Mouse (Mus musculus) cerebellum, adult 9-11 months (tissue): ENCODE results near the gene Fig4.

Source experiments
- DNase-seq: peaks from one replicate; pipeline ENCODE4 v3.0.0; 2022

Gene Fig4

GRCm38 (mm10) chr10:41260243-41261006, 42.6 kb downstream of the Fig4 start:
- no peak for DNase-seq

GRCm38 (mm10) chr10:41250749-41251065, 52.4 kb downstream of the Fig4 start:
- no peak for DNase-seq

GRCm38 (mm10) chr10:41250045-41250748, 52.9 kb downstream of the Fig4 start:
- no peak for DNase-seq

GRCm38 (mm10) chr10:41249006-41249659, 53.9 kb downstream of the Fig4 start:
- DNase-seq: no peak

GRCm38 (mm10) chr10:41247800-41248473, 55.1 kb downstream of the Fig4 start:
- DNase-seq: no peak

- no peak for DNase-seq
These were observed 56.9 kb downstream of the Fig4 start for GRCm38 (mm10) chr10:41246111-41246510.

GRCm38 (mm10) chr10:41245477-41245876, 57.6 kb downstream of the Fig4 start:
- DNase-seq: no peak

GRCm38 (mm10) chr10:41245028-41245427, 58.0 kb downstream of the Fig4 start:
- DNase-seq: no peak

GRCm38 (mm10) chr10:41243930-41244329, 59.1 kb downstream of the Fig4 start:
- no peak for DNase-seq

GRCm38 (mm10) chr10:41241558-41242242, 61.4 kb downstream of the Fig4 start:
- DNase-seq: no peak

- no peak for DNase-seq
These were observed 62.0 kb downstream of the Fig4 start for GRCm38 (mm10) chr10:41241080-41241479.

- no peak for DNase-seq
These were observed 67.0 kb downstream of the Fig4 start for GRCm38 (mm10) chr10:41236020-41236419.

GRCm38 (mm10) chr10:41235584-41235983, 67.5 kb downstream of the Fig4 start:
- no peak for DNase-seq

GRCm38 (mm10) chr10:41235159-41235558, 67.9 kb downstream of the Fig4 start:
- DNase-seq: no peak

GRCm38 (mm10) chr10:41234552-41234951, 68.5 kb downstream of the Fig4 start:
- no peak for DNase-seq

GRCm38 (mm10) chr10:41233140-41233539, 69.9 kb downstream of the Fig4 start:
- no peak for DNase-seq

- no peak for DNase-seq
These were observed 71.8 kb downstream of the Fig4 start for GRCm38 (mm10) chr10:41231163-41231835.

- DNase-seq: no peak
These were observed 75.4 kb downstream of the Fig4 start for GRCm38 (mm10) chr10:41227626-41228025.

- DNase-seq: no peak
These were observed 79.6 kb downstream of the Fig4 start for GRCm38 (mm10) chr10:41223499-41223898.

GRCm38 (mm10) chr10:41221204-41221603, 81.9 kb downstream of the Fig4 start:
- peak; percentile 10 for DNase-seq

- no peak for DNase-seq
These were observed 84.2 kb downstream of the Fig4 start for GRCm38 (mm10) chr10:41218897-41219296.

- no peak for DNase-seq
These were observed 89.0 kb downstream of the Fig4 start for GRCm38 (mm10) chr10:41214083-41214482.
